ENCODE assay signal across 23 mouse cellular contexts in the genomic region with DNA sequence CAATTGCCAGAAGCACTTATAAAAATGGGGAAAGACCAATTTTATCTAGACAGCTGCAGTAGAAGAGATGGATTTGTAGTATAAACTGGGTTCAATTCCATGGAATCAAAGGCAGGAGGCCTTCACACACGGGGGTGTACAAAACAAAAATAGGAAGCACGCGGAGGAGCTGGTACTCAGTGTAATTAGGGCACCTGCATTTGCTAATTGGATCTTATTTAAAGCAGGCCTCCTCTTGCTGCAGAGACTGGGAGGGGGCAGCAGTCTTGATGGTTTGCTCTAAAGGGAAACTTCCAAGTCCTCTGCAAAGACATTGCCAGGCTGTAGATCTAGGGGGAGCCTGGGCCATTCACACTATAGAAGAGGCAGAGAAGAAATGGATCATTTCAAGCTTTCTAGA.
DNase-seq lines count a peak whose midpoint lies in the region; ATAC-seq lines count a peak whose summit lies in the region.
"Had no signal": no experiment of that assay in that cellular context is flagged by ENCODE, and none has a peak within 500 bp of the region (broad histone marks: within the 10 kb centered on the region; RNA-seq: fewer than 3 reads in every experiment).

No protein-coding gene starts in this region.

- WGBS in forebrain, embryonic 11.5 days, result 11% methylated on average over 3 of the region's 3 CpGs
- 9% methylated on average over 3 of the region's 3 CpGs for WGBS in forebrain, embryonic 10.5 days
- WGBS in limb, embryonic 10.5 days, result 33% methylated on average over 3 of the region's 3 CpGs

- no peaks in the 10 kb centered on the region for H3K36me3 ChIP-seq in forebrain, embryonic 11.5 days (ENCODE audit: control insufficient read depth, insufficient read depth, low read length)
- no peaks in the 10 kb centered on the region for H3K36me3 ChIP-seq in forebrain, embryonic 10.5 days (replicated peaks)
- no peaks in the 10 kb centered on the region for H3K36me3 ChIP-seq in limb, embryonic 10.5 days
- H3K36me3 ChIP-seq: heart, embryonic 13.5 days; liver, embryonic 13.5 days; midbrain, embryonic 12.5 days; neural tube, embryonic 15.5 days had no signal

- H3K4me3 ChIP-seq in forebrain, embryonic 11.5 days (ENCODE audit: low read depth, low read length), result no peak overlapping the region
- H3K4me3 ChIP-seq in forebrain, embryonic 10.5 days, result no peak overlapping the region
- H3K4me3 ChIP-seq in limb, embryonic 10.5 days, result no peak overlapping the region
- H3K4me3 ChIP-seq: heart, embryonic 13.5 days; layer of hippocampus, adult 2 months; liver, embryonic 13.5 days; midbrain, embryonic 12.5 days; neural tube, embryonic 15.5 days had no signal

- H3K27ac ChIP-seq in forebrain, embryonic 11.5 days (ENCODE audit: low read depth, low read length), result no peak overlapping the region
- no peak overlapping the region for H3K27ac ChIP-seq in forebrain, embryonic 10.5 days
- H3K27ac ChIP-seq in limb, embryonic 10.5 days, result no peak overlapping the region
- H3K27ac ChIP-seq: heart, embryonic 13.5 days; hindbrain, postnatal 0 days; layer of hippocampus, adult 2 months; liver, embryonic 13.5 days; midbrain, embryonic 12.5 days; neural tube, embryonic 15.5 days had no signal

- H3K4me1 ChIP-seq in forebrain, embryonic 11.5 days (replicated peaks; ENCODE audit: control insufficient read depth, insufficient read depth, low read length), result no peaks in the 10 kb centered on the region
- peaks cover 5% of the 10 kb centered on the region for H3K4me1 ChIP-seq in forebrain, embryonic 10.5 days
- H3K4me1 ChIP-seq in limb, embryonic 10.5 days, result no peaks in the 10 kb centered on the region
- H3K4me1 ChIP-seq: heart, embryonic 13.5 days; liver, embryonic 13.5 days; midbrain, embryonic 12.5 days; neural tube, embryonic 15.5 days had no signal

- peak; percentile 76; the same call in 1 of the 2 replicates for ATAC-seq in forebrain, embryonic 11.5 days (replicated peaks; ENCODE audit: low FRiP score)
- ATAC-seq: hindbrain, postnatal 0 days; intestine, embryonic 16.5 days had no signal

- no peaks in the 10 kb centered on the region for H3K27me3 ChIP-seq in forebrain, embryonic 11.5 days (ENCODE audit: control insufficient read depth, insufficient read depth, low read length)
- no peaks in the 10 kb centered on the region for H3K27me3 ChIP-seq in forebrain, embryonic 10.5 days (ENCODE audit: poor library complexity, severe bottlenecking)
- H3K27me3 ChIP-seq in limb, embryonic 10.5 days (ENCODE audit: low read depth, poor library complexity, severe bottlenecking), result no peaks in the 10 kb centered on the region
- H3K27me3 ChIP-seq: heart, embryonic 13.5 days; liver, embryonic 13.5 days; midbrain, embryonic 12.5 days; neural tube, embryonic 15.5 days had no signal

- H3K4me2 ChIP-seq in forebrain, embryonic 11.5 days (ENCODE audit: low read depth, low read length, severe bottlenecking), result no peak overlapping the region
- H3K4me2 ChIP-seq: heart, embryonic 13.5 days; liver, embryonic 13.5 days; midbrain, embryonic 12.5 days; neural tube, embryonic 15.5 days had no signal

- H3K9me3 ChIP-seq in forebrain, embryonic 11.5 days (ENCODE audit: control insufficient read depth, low read length), result no peaks in the 10 kb centered on the region; the same call in 1 of the 2 replicates
- no peaks in the 10 kb centered on the region for H3K9me3 ChIP-seq in forebrain, embryonic 10.5 days
- H3K9me3 ChIP-seq in limb, embryonic 10.5 days (replicated peaks), result no peaks in the 10 kb centered on the region
- H3K9me3 ChIP-seq: midbrain, embryonic 12.5 days had no signal

- peak; percentile 50 for DNase-seq in forebrain, embryonic 11.5 days (ENCODE audit: low spot score)
- DNase-seq in forebrain, embryonic 10.5 days (ENCODE audit: extremely low spot score, low spot score), result no peak
- peak; percentile 30 for DNase-seq in heart, adult 11 months
- no peak for DNase-seq in heart, adult 9 months (ENCODE audit: low spot score in 2 of 2)
- DNase-seq in right cerebral cortex, adult 2 months (ENCODE audit: low spot score in 2 of 2), result peak; percentile 31 to 33
- no peak for DNase-seq in right cerebral cortex, postnatal 25 days
- no peak for DNase-seq in limb, embryonic 10.5 days (ENCODE audit: low spot score)
- DNase-seq: adrenal gland, postnatal 10 days; cerebellum, adult 9-10 months; heart, adult 18-20 months; heart, postnatal 14 days; kidney, adult 9 months; kidney, postnatal 14 days; liver, embryonic 13.5 days; lung, adult 2 months; thymus, adult 18-20 months; thymus, postnatal 36 days had no signal

- H3K9ac ChIP-seq in forebrain, embryonic 11.5 days (ENCODE audit: low read length), result no peak overlapping the region
- H3K9ac ChIP-seq: heart, embryonic 13.5 days; liver, embryonic 13.5 days; midbrain, embryonic 12.5 days; neural tube, embryonic 15.5 days had no signal

Comparison
In these comparisons a context has a peak if more than half of its experiments do, and no peak if none do; other contexts are left out.
1. DNase-seq: peak in forebrain, embryonic 11.5 days (single experiment), heart, adult 11 months (single experiment) and right cerebral cortex, adult 2 months (2 of 2); none in forebrain, embryonic 10.5 days (single experiment), heart, adult 9 months (0 of 2), right cerebral cortex, postnatal 25 days (single experiment) and limb, embryonic 10.5 days (single experiment).